Mouse (Mus musculus) kidney, adult 11 months (tissue): Measurements from ENCODE around the gene Arsk.

Experiments used
- DNase-seq: peaks from one replicate; pipeline ENCODE4 v3.0.0; 2022

Arsk gene

DNA sequence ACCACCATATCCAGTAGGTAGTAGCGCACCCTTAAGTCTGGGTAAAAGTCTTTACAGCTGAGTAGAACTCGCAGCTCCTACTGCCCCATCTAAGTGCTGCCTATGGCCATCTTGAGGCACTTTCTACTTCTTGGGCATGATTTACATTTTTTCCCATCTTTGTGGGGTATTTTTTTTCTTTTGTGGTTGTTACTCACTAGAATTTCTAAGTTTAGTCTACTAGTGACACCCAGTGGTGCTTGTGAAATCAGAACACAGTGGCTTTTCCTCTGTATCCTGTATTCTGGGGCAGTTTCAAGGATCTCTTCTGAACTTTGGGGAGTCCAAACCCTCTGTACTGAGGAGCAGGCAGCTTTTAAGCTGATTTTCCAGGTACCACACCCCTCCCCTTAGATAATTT lies 76.7 kb downstream of the Arsk start:
- no peak for DNase-seq

DNA sequence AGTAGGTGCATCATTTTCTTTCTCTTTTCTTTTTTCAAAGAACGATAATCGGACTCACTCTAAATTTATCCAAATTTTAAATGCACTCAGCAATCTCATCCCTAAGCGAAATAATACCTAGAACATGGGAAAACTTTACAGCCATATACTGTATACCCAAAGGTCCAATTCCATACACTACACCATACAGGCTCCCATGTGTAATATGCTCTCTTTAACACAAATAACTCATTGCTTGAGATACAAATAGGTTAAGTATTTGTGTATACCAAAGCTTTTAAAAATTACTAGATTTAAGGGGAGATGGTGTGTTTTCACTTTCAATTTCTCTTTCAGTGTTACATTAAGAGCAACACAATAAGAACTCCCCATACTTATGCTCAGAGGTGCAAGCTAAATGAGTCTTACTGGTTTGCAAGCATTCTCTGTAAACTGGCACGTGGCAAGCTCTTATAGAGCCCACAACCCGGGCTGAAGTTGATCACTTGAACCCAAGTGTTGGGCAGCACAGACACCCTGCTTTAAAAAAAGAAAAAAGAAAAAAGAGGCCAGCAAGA lies 79.5 kb downstream of the Arsk start:
- no peak for DNase-seq

- DNase-seq: peak; percentile 98
Measured at GRCm38 (mm10) chr13:76017974-76018843, 80.3 kb downstream of the Arsk start, which contains the start of gene Rfesd. Gene Rfesd (minus strand): TSS chr13:76018719.

DNA sequence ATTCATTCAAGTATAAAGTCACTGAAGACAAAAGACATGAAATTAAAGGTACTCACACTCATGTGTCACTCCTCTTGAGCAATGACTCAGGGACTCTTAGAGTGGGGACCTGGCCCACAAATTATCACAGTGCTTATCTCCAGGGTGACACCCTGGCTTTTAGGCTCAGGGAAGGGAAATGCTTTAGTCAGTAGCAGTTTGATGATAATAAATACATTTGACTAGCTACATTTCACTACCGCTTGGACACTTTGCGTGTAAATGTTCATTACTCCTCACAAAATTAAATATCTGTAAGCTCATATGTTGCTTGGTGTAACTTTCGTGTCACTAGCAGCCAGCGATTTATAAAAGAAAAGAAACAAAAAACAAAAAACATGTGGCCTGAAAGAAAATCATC lies 81.0 kb downstream of the Arsk start:
- no peak for DNase-seq

GRCm38 (mm10) chr13:76014511-76014910 lies 83.9 kb downstream of the Arsk start:
- DNase-seq: no peak
